Mouse (Mus musculus) embryonic fibroblast, embryonic 13.5 days (primary cell): ENCODE results near the gene Phf6. TPM values are rescaled to one million over a fixed set of nuclear protein-coding genes. Genes with fewer than 3 reads are reported as not detected.

Experiments used
- H3K27ac ChIP-seq: 2 replicates; pipeline ENCODE4 v1.5.1; 2012; ENCODE audit warnings: low read length, control low read depth, inconsistent platforms; ENCODE audit not compliant: insufficient read depth
- H3K4me1 ChIP-seq: 2 replicates; pipeline ENCODE4 v1.6.1; 2011; ENCODE audit warnings: low read length; ENCODE audit not compliant: control insufficient read depth, insufficient read depth
- H3K4me3 ChIP-seq: 2 replicates; pipeline ENCODE4 v1.5.1; 2011; ENCODE audit warnings: mild to moderate bottlenecking, control low read depth, low read length; ENCODE audit not compliant: insufficient read depth
- CTCF ChIP-seq: IDR thresholded peaks from 2 replicates; pipeline ENCODE4 v1.5.1; 2011; ENCODE audit warnings: mild to moderate bottlenecking, control low read depth, low read length, moderate library complexity, borderline replicate concordance; ENCODE audit not compliant: insufficient read depth
- POLR2A ChIP-seq: IDR thresholded peaks from 2 replicates; pipeline ENCODE4 v1.6.1; 2011; ENCODE audit warnings: low read depth, mild to moderate bottlenecking, control low read depth, low read length, moderate library complexity
- polyA plus RNA-seq: library from polyadenylated mRNA; stranded (reverse); fragments of >200 nt; gene quantifications from 2 replicates; pipeline ENCODE4 v1.2.4, GENCODE M21; 2011; ENCODE audit warnings: low read depth; ENCODE audit not compliant: missing spikeins, insufficient read length

The Phf6 gene
- polyA plus RNA-seq, 1 experiment = 37.0 TPM

GRCm38 (mm10) chrX:52930191-52930590 is 18.1 kb downstream of the Phf6 start:
- H3K4me3 ChIP-seq = no peak overlapping the region
- TF ChIP-seq CTCF (no peak), POLR2A (no peak)
- no peaks in the 10 kb centered on the region for H3K4me1 ChIP-seq
- no peak overlapping the region for H3K27ac ChIP-seq

DNA sequence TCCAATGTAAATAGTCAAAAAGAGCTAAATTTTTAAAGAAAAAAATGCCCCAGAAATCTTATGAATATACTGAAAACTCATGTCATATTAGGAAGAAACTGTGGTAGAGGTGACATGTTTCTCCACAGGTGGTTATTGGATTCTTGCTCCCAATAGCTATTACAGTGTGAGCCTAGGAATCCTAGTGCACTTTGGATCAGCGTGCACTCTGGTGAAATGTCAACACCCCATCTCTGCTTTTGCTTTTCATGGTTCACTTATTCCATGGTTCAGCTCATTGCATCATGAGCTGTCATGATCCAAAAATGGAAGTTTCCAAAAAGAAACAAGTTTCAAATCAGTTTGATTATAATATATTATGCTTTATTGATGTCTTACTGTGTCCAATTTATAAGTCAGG is 20.1 kb downstream of the Phf6 start:
- H3K27ac ChIP-seq = no peak overlapping the region

GRCm38 (mm10) chrX:52934496-52934895 is 22.4 kb downstream of the Phf6 start:
- H3K4me1 ChIP-seq = no peaks in the 10 kb centered on the region
- H3K27ac ChIP-seq = no peak overlapping the region
- no peak overlapping the region for H3K4me3 ChIP-seq
- no peak for TF ChIP-seq CTCF
- TF ChIP-seq POLR2A = no peak

More for the DNA sequence above, 20.1 kb downstream of the Phf6 start:
- Histone ChIP-seq H3K4me3 (no peak overlapping the region), H3K4me1 (no peaks in the 10 kb centered on the region)
- TF ChIP-seq POLR2A (no peak), CTCF (no peak)

DNA sequence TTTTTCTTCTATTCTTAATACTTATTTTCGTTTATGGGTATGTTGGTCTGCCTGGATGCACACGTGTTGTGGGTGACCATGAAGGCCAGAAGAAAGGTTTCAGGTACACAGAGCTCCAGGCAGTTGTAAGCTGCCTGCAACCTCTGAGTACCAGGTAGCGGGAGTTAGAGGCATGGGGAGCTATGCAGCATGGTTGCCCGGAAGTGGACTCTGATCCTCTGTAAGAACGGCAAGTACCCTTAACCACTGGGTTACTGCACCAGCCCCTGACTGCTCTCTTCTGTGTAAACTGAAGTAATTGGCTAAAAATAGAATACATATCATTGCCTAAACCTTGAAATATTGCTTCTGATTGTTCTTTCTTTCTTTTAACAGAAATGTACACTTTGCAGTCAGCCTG is 33.4 kb downstream of the Phf6 start:
- Histone ChIP-seq H3K27ac (no peak overlapping the region), H3K4me1 (no peaks in the 10 kb centered on the region), H3K4me3 (no peak overlapping the region)
- TF ChIP-seq CTCF (no peak), POLR2A (no peak)

DNA sequence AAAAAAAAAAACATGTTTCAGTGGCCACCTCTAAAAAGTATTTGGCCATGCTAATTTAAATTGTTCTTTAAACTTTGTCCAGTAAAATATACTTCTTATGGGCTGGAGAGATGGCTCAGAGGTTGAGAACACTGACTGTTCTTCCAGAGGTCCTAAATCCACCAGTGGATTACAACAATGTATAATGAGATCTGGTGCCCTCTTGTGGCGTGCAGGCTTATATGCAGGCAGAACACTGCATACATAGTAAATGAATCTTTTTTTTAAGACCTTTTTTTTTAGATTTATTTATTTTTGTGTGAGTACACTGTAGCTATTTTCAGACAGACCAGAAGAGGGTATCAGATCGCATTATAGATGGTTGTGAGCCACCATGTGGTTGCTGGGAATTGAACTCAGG is 37.6 kb downstream of the Phf6 start:
- Histone ChIP-seq H3K27ac (no peak overlapping the region), H3K4me1 (no peaks in the 10 kb centered on the region), H3K4me3 (no peak overlapping the region)
- TF ChIP-seq POLR2A = no peak
- no peak for TF ChIP-seq CTCF

- no peak for TF ChIP-seq CTCF
- TF ChIP-seq POLR2A = no peak
- H3K4me1 ChIP-seq = no peaks in the 10 kb centered on the region
- H3K27ac ChIP-seq = no peak overlapping the region
- H3K4me3 ChIP-seq = no peak overlapping the region
Measured at GRCm38 (mm10) chrX:52956942-52957341, 44.9 kb downstream of the Phf6 start.

- H3K4me3 ChIP-seq = no peak overlapping the region
- TF ChIP-seq POLR2A (no peak), CTCF (no peak)
- no peaks in the 10 kb centered on the region for H3K4me1 ChIP-seq
- H3K27ac ChIP-seq = no peak overlapping the region
Measured at GRCm38 (mm10) chrX:52961559-52962110, 49.6 kb downstream of the Phf6 start.

GRCm38 (mm10) chrX:52965149-52965548 is 53.1 kb downstream of the Phf6 start:
- no peak for TF ChIP-seq POLR2A
- Histone ChIP-seq H3K4me1 (no peaks in the 10 kb centered on the region), H3K4me3 (no peak overlapping the region), H3K27ac (no peak overlapping the region)

DNA sequence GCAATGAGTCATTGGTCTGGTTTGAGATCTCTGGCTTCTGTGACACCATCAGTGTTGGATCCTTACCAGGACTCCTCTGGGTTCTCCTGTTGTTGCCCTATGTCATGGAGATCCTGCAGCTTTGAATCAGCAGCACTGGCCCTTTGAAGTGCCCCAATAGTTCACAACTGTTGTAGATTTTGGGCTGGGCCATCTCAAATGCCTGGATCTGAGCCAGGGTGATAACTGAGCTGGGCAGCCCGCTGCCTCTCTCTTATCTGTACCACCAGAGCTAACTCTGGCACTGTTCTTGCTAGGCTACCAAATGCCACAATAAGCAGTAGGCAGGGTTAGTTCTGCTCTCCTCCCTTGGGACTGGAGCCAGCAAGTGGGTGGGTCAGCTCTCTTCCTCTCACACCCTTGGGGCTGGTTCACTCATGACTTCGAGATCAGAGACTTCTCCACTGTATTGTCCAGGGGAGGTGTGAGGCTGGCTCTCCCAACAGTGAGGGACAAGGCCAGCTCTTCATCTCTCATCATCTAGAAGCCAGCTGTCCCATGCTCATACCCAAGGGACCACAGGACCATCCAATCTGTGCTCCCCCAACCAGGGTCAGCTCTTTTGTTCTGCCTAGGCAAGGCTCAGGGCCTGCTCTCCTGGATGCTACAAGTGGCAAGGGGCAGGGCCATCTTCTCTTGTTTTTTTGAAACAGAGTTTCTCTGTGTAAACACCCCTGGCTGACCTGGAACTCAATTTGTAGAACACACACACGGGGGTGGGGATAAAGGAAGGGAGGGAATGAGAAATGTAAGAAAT is 59.3 kb downstream of the Phf6 start:
- Histone ChIP-seq H3K4me3 (no peak overlapping the region), H3K27ac (peak overlapping the region; percentile 64), H3K4me1 (peaks cover 10% of the 10 kb centered on the region)
- TF ChIP-seq CTCF (no peak), POLR2A (no peak)

GRCm38 (mm10) chrX:52972129-52972528 is 60.1 kb downstream of the Phf6 start:
- TF ChIP-seq CTCF (no peak), POLR2A (no peak)
- Histone ChIP-seq H3K4me1 (peaks cover 10% of the 10 kb centered on the region), H3K4me3 (no peak overlapping the region), H3K27ac (peak overlapping the region; percentile 40)

DNA sequence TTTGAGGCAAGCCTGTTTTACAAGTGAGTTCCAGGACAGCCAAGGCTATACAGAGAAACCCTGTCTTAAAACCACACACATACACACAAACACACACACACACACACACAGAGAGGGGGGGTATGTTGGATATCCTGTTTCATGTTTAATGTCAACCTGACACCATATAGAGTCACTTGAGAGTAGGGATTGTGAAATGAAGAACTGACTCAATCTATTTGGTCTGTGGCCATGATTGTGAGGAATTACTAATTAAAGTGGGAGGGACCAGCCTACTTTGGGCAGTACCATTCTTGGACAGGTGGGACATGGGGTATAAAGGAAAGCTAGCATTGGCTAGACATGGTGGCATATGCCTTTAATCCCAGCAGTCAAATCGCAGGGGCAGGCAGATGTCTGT is 60.6 kb downstream of the Phf6 start:
- Histone ChIP-seq H3K4me3 (no peak overlapping the region), H3K27ac (peak overlapping the region; percentile 40), H3K4me1 (peaks cover 10% of the 10 kb centered on the region)
- TF ChIP-seq CTCF (no peak), POLR2A (no peak)
